1 mouse cellular context compared by ENCODE assay signal in the genomic region with DNA sequence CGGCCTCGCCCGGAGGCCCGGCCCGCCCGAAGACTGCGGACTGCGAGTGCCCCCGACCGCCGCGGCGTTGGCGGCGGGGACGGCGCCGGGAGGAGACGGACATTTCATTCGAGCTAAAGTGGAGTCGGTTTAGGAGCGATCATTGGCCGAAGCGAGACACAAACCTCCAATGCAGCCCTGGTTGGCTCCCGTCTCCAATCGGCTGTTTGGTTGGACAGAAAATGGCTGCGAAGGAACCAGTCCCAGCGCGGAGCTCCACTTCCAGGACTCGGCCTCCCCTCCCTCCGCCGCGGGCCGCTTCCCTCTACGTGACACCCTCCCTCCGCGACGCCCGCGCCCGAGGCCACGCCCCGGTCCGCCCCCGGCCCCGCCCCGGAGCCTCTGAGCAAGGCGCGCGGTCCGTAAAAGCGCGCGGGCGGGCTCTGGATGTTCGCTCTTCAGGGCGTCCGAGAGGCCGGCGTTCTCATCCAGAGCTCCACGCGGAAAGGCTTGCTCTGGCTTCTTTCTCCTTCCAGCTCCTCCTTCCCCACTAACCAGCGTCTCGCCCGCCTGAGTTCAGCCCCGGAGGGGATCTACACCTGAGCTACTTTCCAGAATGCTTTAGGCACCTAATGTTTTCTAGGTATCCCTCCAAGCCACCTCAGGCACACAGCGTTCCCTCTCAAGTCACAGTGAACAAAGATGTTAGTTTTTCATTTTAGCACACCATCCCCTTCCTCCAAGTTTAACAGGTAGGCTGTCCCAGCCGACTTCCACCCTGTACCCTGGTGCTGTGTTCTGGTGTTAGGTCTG.
A peak's percentile ranks its signal among the peaks of the same experiment; 100 is the strongest.
TF ChIP-seq lines count a peak whose summit lies in the region.

A gene (minus strand): TSS at position 305 of the 792 bp plus-strand sequence.

TF ChIP-seq in myocyte, 11 proteins besides CTCF, POLR2A, EP300 and RAD21 (continued from another document):
- TF ChIP-seq MYOG (IDR thresholded peaks at IDR 0.05; ENCODE audit: control insufficient read depth in 1 of 3, insufficient read depth in 1 of 3, insufficient read length in 2 of 3, low read depth in 2 of 3) = no peak
- peak; percentile 61 for TF ChIP-seq SRF (IDR thresholded peaks at IDR 0.05; ENCODE audit: control insufficient read depth, insufficient read length, low read depth)
- no peak for TF ChIP-seq MYOD1 (IDR thresholded peaks at IDR 0.05; ENCODE audit: control insufficient read depth in 1 of 3, insufficient read length in 2 of 3, low read depth in 2 of 3)
- TF ChIP-seq TCF3 (IDR thresholded peaks at IDR 0.05; ENCODE audit: insufficient read length, low read depth) = no peak
- no peak for TF ChIP-seq TCF12 (IDR thresholded peaks at IDR 0.05; ENCODE audit: insufficient read depth, poor library complexity, severe bottlenecking)
